Mouse (Mus musculus) liver, embryonic 14.5 days (tissue): ENCODE results near the gene Mgat5.

Experiments used
- CTCF ChIP-seq: IDR thresholded peaks from 2 replicates; pipeline ENCODE4 v1.5.1; 2016; ENCODE audit warnings: antibody characterized with exemption, low read depth, control low read depth
- EP300 ChIP-seq: IDR thresholded peaks from 2 replicates; pipeline ENCODE4 v1.6.1; 2016; ENCODE audit warnings: antibody characterized with exemption, low read depth

- TF ChIP-seq CTCF (no peak), EP300 (no peak)
Observed at GRCm38 (mm10) chr1:127408957-127409423, 204.2 kb downstream of the Mgat5 start.
